Mouse (Mus musculus): ENCODE measurements at regions not wholly inside any gene's neighbourhood (a gene's known extent, or its start where the extent isn't known, plus 50 kb on each side); places are given as distances from the start of the nearest gene placed in this dataset.

- TF ChIP-seq TCF12 (IDR thresholded peaks at IDR 0.05; ENCODE audit: insufficient read depth, poor library complexity, severe bottlenecking) (no peak), POLR2A (IDR thresholded peaks at IDR 0.05; ENCODE audit: insufficient read length, low read depth) (no peak), CEBPB (IDR thresholded peaks at IDR 0.05; ENCODE audit: insufficient read depth, poor library complexity, severe bottlenecking) (no peak), MYOG (IDR thresholded peaks at IDR 0.05; ENCODE audit: control insufficient read depth in 1 of 3, insufficient read depth in 1 of 3, insufficient read length in 2 of 3, low read depth in 2 of 3) (no peak), SRF (IDR thresholded peaks at IDR 0.05; ENCODE audit: control insufficient read depth, insufficient read length, low read depth) (no peak), TCF3 (IDR thresholded peaks at IDR 0.05; ENCODE audit: insufficient read length, low read depth) (no peak), E2F4 (IDR thresholded peaks at IDR 0.05; ENCODE audit: insufficient read depth) (no peak), POLR2AphosphoS2 (IDR thresholded peaks at IDR 0.05; ENCODE audit: insufficient read length, low read depth) (no peak), MYOD1 (IDR thresholded peaks at IDR 0.05; ENCODE audit: control insufficient read depth in 1 of 3, insufficient read length in 2 of 3, low read depth in 2 of 3) (no peak), MAX (IDR thresholded peaks at IDR 0.05; ENCODE audit: low read depth) (no peak), REST (IDR thresholded peaks at IDR 0.05; ENCODE audit: insufficient read depth, insufficient read length) (no peak), USF1 (IDR thresholded peaks at IDR 0.05; ENCODE audit: low read depth) (no peak)
- no peak overlapping the region for H3K4me2 ChIP-seq (ENCODE audit: low read depth)
- H3K27me3 ChIP-seq (ENCODE audit: control insufficient read depth, insufficient read depth, insufficient read length) = no peaks in the 10 kb centered on the region
- no peak overlapping the region for H3K4me3 ChIP-seq
- no peaks in the 10 kb centered on the region for H3K79me2 ChIP-seq (ENCODE audit: control insufficient read depth, insufficient read depth)
- H3ac ChIP-seq (ENCODE audit: control insufficient read depth, insufficient read length) = no peak overlapping the region
- no peaks in the 10 kb centered on the region for H3K36me3 ChIP-seq (ENCODE audit: control insufficient read depth, insufficient read depth)
Measured at GRCm38 (mm10) chr3:137542343-137542742, 79.1 kb upstream of the Ddit4l start.

- Histone ChIP-seq H3ac (ENCODE audit: control insufficient read depth, insufficient read length) (no peak overlapping the region), H3K4me2 (ENCODE audit: low read depth) (peak overlapping the region; percentile 21), H3K4me3 (no peak overlapping the region), H3K36me3 (ENCODE audit: control insufficient read depth, insufficient read depth) (no peaks in the 10 kb centered on the region), H3K27me3 (ENCODE audit: control insufficient read depth, insufficient read depth, insufficient read length) (no peaks in the 10 kb centered on the region), H3K79me2 (ENCODE audit: control insufficient read depth, insufficient read depth) (no peaks in the 10 kb centered on the region)
- no peak for TF ChIP-seq REST (IDR thresholded peaks at IDR 0.05; ENCODE audit: insufficient read depth, insufficient read length)
- no peak for TF ChIP-seq E2F4 (IDR thresholded peaks at IDR 0.05; ENCODE audit: insufficient read depth)
- no peak for TF ChIP-seq POLR2AphosphoS2 (IDR thresholded peaks at IDR 0.05; ENCODE audit: insufficient read length, low read depth)
- TF ChIP-seq USF1 (IDR thresholded peaks at IDR 0.05; ENCODE audit: low read depth) = no peak
- no peak for TF ChIP-seq CEBPB (IDR thresholded peaks at IDR 0.05; ENCODE audit: insufficient read depth, poor library complexity, severe bottlenecking)
- no peak for TF ChIP-seq POLR2A (IDR thresholded peaks at IDR 0.05; ENCODE audit: insufficient read length, low read depth)
- no peak for TF ChIP-seq MYOD1 (IDR thresholded peaks at IDR 0.05; ENCODE audit: control insufficient read depth in 1 of 3, insufficient read length in 2 of 3, low read depth in 2 of 3)
- no peak for TF ChIP-seq MAX (IDR thresholded peaks at IDR 0.05; ENCODE audit: low read depth)
- no peak for TF ChIP-seq TCF3 (IDR thresholded peaks at IDR 0.05; ENCODE audit: insufficient read length, low read depth)
- TF ChIP-seq MYOG (IDR thresholded peaks at IDR 0.05; ENCODE audit: control insufficient read depth in 1 of 3, insufficient read depth in 1 of 3, insufficient read length in 2 of 3, low read depth in 2 of 3) = no peak
- TF ChIP-seq SRF (IDR thresholded peaks at IDR 0.05; ENCODE audit: control insufficient read depth, insufficient read length, low read depth) = no peak
- TF ChIP-seq TCF12 (IDR thresholded peaks at IDR 0.05; ENCODE audit: insufficient read depth, poor library complexity, severe bottlenecking) = no peak
Measured at GRCm38 (mm10) chr3:137547414-137547877, 74.0 kb upstream of the Ddit4l start.

- H3ac ChIP-seq (ENCODE audit: control insufficient read depth, insufficient read length) = no peak overlapping the region
- H3K27me3 ChIP-seq (ENCODE audit: control insufficient read depth, insufficient read depth, insufficient read length) = no peaks in the 10 kb centered on the region
- H3K79me2 ChIP-seq (ENCODE audit: control insufficient read depth, insufficient read depth) = no peaks in the 10 kb centered on the region
- H3K4me2 ChIP-seq (ENCODE audit: low read depth) = no peak overlapping the region
- no peak for TF ChIP-seq REST (IDR thresholded peaks at IDR 0.05; ENCODE audit: insufficient read depth, insufficient read length)
- no peak for TF ChIP-seq MYOG (IDR thresholded peaks at IDR 0.05; ENCODE audit: control insufficient read depth in 1 of 3, insufficient read depth in 1 of 3, insufficient read length in 2 of 3, low read depth in 2 of 3)
- TF ChIP-seq POLR2AphosphoS2 (IDR thresholded peaks at IDR 0.05; ENCODE audit: insufficient read length, low read depth) = no peak
- TF ChIP-seq MAX (IDR thresholded peaks at IDR 0.05; ENCODE audit: low read depth) = no peak
- no peak for TF ChIP-seq USF1 (IDR thresholded peaks at IDR 0.05; ENCODE audit: low read depth)
- TF ChIP-seq SRF (IDR thresholded peaks at IDR 0.05; ENCODE audit: control insufficient read depth, insufficient read length, low read depth) = no peak
- TF ChIP-seq E2F4 (IDR thresholded peaks at IDR 0.05; ENCODE audit: insufficient read depth) = no peak
- TF ChIP-seq MYOD1 (IDR thresholded peaks at IDR 0.05; ENCODE audit: control insufficient read depth in 1 of 3, insufficient read length in 2 of 3, low read depth in 2 of 3) = no peak
- no peak for TF ChIP-seq TCF12 (IDR thresholded peaks at IDR 0.05; ENCODE audit: insufficient read depth, poor library complexity, severe bottlenecking)
- no peaks in the 10 kb centered on the region for H3K36me3 ChIP-seq (ENCODE audit: control insufficient read depth, insufficient read depth)
- H3K4me3 ChIP-seq = no peak overlapping the region
Measured at GRCm38 (mm10) chr3:137547938-137548337, 73.5 kb upstream of the Ddit4l start.

- H3ac ChIP-seq (ENCODE audit: control insufficient read depth, insufficient read length) = no peak overlapping the region
- no peaks in the 10 kb centered on the region for H3K79me2 ChIP-seq (ENCODE audit: control insufficient read depth, insufficient read depth)
- H3K36me3 ChIP-seq (ENCODE audit: control insufficient read depth, insufficient read depth) = no peaks in the 10 kb centered on the region
- no peaks in the 10 kb centered on the region for H3K27me3 ChIP-seq (ENCODE audit: control insufficient read depth, insufficient read depth, insufficient read length)
- no peak overlapping the region for H3K4me2 ChIP-seq (ENCODE audit: low read depth)
- H3K4me3 ChIP-seq = no peak overlapping the region
- TF ChIP-seq USF1 (IDR thresholded peaks at IDR 0.05; ENCODE audit: low read depth) (no peak), SRF (IDR thresholded peaks at IDR 0.05; ENCODE audit: control insufficient read depth, insufficient read length, low read depth) (no peak), CEBPB (IDR thresholded peaks at IDR 0.05; ENCODE audit: insufficient read depth, poor library complexity, severe bottlenecking) (no peak), E2F4 (IDR thresholded peaks at IDR 0.05; ENCODE audit: insufficient read depth) (no peak), MYOD1 (IDR thresholded peaks at IDR 0.05; ENCODE audit: control insufficient read depth in 1 of 3, insufficient read length in 2 of 3, low read depth in 2 of 3) (no peak), TCF3 (IDR thresholded peaks at IDR 0.05; ENCODE audit: insufficient read length, low read depth) (no peak), MAX (IDR thresholded peaks at IDR 0.05; ENCODE audit: low read depth) (no peak), POLR2AphosphoS2 (IDR thresholded peaks at IDR 0.05; ENCODE audit: insufficient read length, low read depth) (no peak), MYOG (IDR thresholded peaks at IDR 0.05; ENCODE audit: control insufficient read depth in 1 of 3, insufficient read depth in 1 of 3, insufficient read length in 2 of 3, low read depth in 2 of 3) (no peak), REST (IDR thresholded peaks at IDR 0.05; ENCODE audit: insufficient read depth, insufficient read length) (no peak), TCF12 (IDR thresholded peaks at IDR 0.05; ENCODE audit: insufficient read depth, poor library complexity, severe bottlenecking) (no peak), POLR2A (IDR thresholded peaks at IDR 0.05; ENCODE audit: insufficient read length, low read depth) (no peak)
Measured at GRCm38 (mm10) chr3:137550708-137551107, 70.7 kb upstream of the Ddit4l start.

Measured in myocyte (in vitro differentiated cells).